In the genomic region with DNA sequence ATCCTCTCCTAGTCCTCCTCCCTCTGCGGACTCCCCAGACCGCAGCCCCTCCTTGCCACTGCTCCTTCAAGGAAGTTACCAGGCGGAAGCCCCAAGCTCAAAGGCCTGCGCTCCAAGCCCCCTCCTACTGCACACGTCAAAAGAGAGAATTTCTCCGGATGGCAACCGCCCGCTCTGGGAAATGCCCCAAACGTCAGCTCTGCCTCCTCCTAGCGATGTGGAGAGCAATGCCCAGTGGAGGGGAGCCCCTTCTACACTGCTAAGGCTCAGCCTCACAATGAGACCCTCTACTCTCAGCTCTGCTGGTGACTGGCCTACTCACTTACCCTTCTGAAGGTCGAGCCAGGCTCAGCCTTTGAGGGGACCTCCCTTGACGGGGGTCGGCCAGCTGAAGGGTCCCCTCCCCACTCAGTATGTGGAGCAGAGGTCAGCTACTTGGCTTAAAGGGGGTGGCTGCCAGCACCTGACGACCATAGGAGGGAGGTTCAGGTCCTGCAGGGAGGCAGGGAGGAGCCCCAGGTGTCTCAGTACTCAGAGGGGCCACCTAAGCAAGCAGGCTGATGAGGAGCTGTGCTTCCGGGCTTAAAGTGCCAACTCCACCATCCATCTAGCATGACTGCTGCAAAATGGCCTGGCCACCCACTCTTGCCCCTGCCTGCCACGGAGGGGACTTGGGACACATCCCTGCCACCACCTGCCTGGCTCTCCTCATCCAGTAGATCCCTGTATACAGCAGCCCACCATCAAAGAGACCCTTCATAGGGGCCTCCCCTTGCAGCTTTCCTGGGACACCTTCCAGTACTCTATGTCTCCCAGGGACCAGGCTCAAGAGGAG, we compare ENCODE assay signal across 9 mouse cellular contexts.
DNase-seq lines count a peak whose midpoint lies in the region; ATAC-seq and TF ChIP-seq lines count a peak whose summit lies in the region.
"Had no signal": no experiment of that assay in that cellular context is flagged by ENCODE, and none has a peak within 500 bp of the region (broad histone marks: within the 10 kb centered on the region; RNA-seq: fewer than 3 reads in every experiment).

No protein-coding gene starts in this region.

- no peak for TF ChIP-seq CTCF in ES-Bruce4 (IDR thresholded peaks at IDR 0.05; ENCODE audit: low read depth, low read length)

- no peak for TF ChIP-seq EP300 in ES-Bruce4 (IDR thresholded peaks at IDR 0.05; ENCODE audit: insufficient read depth, low read depth, low read length)

- WGBS in hindbrain, embryonic 10.5 days = 16% methylated on average over 16 of the region's 16 CpGs
- WGBS in midbrain, embryonic 10.5 days = 22% methylated on average over 16 of the region's 16 CpGs

- peaks cover 2% of the 10 kb centered on the region; the same call in 1 of the 2 replicates for H3K27me3 ChIP-seq in ES-Bruce4 (ENCODE audit: control insufficient read depth, insufficient read depth, low read length, poor library complexity, severe bottlenecking)
- H3K27me3 ChIP-seq in hindbrain, embryonic 10.5 days (ENCODE audit: insufficient read depth, poor library complexity, severe bottlenecking) = peaks cover 71% of the 10 kb centered on the region
- H3K27me3 ChIP-seq in midbrain, embryonic 10.5 days (ENCODE audit: low read depth, poor library complexity, severe bottlenecking) = peaks cover 72% of the 10 kb centered on the region

- no peaks in the 10 kb centered on the region for H3K4me1 ChIP-seq in ES-Bruce4 (ENCODE audit: control insufficient read depth, insufficient read depth, low read length)
- H3K4me1 ChIP-seq in hindbrain, embryonic 10.5 days (replicated peaks) = peaks cover 43% of the 10 kb centered on the region
- peaks cover 29% of the 10 kb centered on the region for H3K4me1 ChIP-seq in midbrain, embryonic 10.5 days

- H3K27ac ChIP-seq in ES-Bruce4 (ENCODE audit: insufficient read depth, low read length) = no peak overlapping the region
- H3K27ac ChIP-seq in hindbrain, embryonic 10.5 days = peak overlapping the region; percentile 81
- peak overlapping the region; percentile 78 for H3K27ac ChIP-seq in midbrain, embryonic 10.5 days (replicated peaks)
- H3K27ac ChIP-seq: macrophage had no signal

- H3K9me3 ChIP-seq in ES-Bruce4 (replicated peaks; ENCODE audit: control insufficient read depth, insufficient read depth, low read length, poor library complexity, severe bottlenecking) = no peaks in the 10 kb centered on the region
- no peaks in the 10 kb centered on the region for H3K9me3 ChIP-seq in hindbrain, embryonic 10.5 days
- H3K9me3 ChIP-seq in midbrain, embryonic 10.5 days (replicated peaks) = no peaks in the 10 kb centered on the region

- no peak for DNase-seq in hindbrain, embryonic 10.5 days (ENCODE audit: low spot score)
- DNase-seq in midbrain, embryonic 10.5 days (ENCODE audit: low spot score) = no peak
- no peak for DNase-seq in c-Kit-positive CD71-positive TER-119-positive erythroid progenitor cells, embryonic 14.5 days (ENCODE audit: low spot score)
- DNase-seq in adrenal gland, postnatal 4 days (ENCODE audit: low spot score in 2 of 2) = no peak

- ATAC-seq in cerebellum, adult (ENCODE audit: insufficient number of reproducible peaks, low FRiP score, low TSS enrichment) = peak; percentile 2
- no peak for ATAC-seq in activated CD4-positive, CD25-positive, alpha-beta regulatory T cell, adult 4 months
- no peak for ATAC-seq in CD4-positive, CD25-positive, alpha-beta regulatory T cell, adult 4 months

- H3K4me3 ChIP-seq in ES-Bruce4 (ENCODE audit: low read depth, low read length) = peak overlapping the region; percentile 12
- H3K4me3 ChIP-seq in hindbrain, embryonic 10.5 days = peak overlapping the region; percentile 63
- H3K4me3 ChIP-seq in midbrain, embryonic 10.5 days = peak overlapping the region; percentile 64

- no peak for TF ChIP-seq POLR2A in ES-Bruce4 (IDR thresholded peaks at IDR 0.05; ENCODE audit: insufficient read depth, low read length)

- H3K36me3 ChIP-seq in ES-Bruce4 (ENCODE audit: control insufficient read depth, insufficient read depth, low read length, poor library complexity, severe bottlenecking) = no peaks in the 10 kb centered on the region
- H3K36me3 ChIP-seq in hindbrain, embryonic 10.5 days = no peaks in the 10 kb centered on the region
- no peaks in the 10 kb centered on the region for H3K36me3 ChIP-seq in midbrain, embryonic 10.5 days

- H3K9ac ChIP-seq in ES-Bruce4 (ENCODE audit: low read depth, poor library complexity, severe bottlenecking) = peak overlapping the region; percentile 67

Comparison
In these comparisons a context has a peak if more than half of its experiments do, and no peak if none do; other contexts are left out.
1. H3K4me3 ChIP-seq: peak in every context shown above with its lines; median percentile 64 in midbrain, embryonic 10.5 days; 63 in hindbrain, embryonic 10.5 days; 12 in ES-Bruce4.